Mouse (Mus musculus): ENCODE measurements around the gene Tspan14.

Tspan14 gene

GRCm38 (mm10) chr14:40966392-40966861, at the start of gene Tspan14:
TSS of gene Tspan14 (minus strand) at chr14:40966807.
- DNase-seq: peak; percentile 60

- no peak for DNase-seq
Observed at GRCm38 (mm10) chr14:41014701-41015240, 48.2 kb upstream of the Tspan14 start.

- DNase-seq: peak; percentile 89
Observed at GRCm38 (mm10) chr14:41013630-41014613, 47.3 kb upstream of the Tspan14 start, which contains the start of gene Fam213a. TSS of gene Fam213a (minus strand) at chr14:41013788.

- no peak for DNase-seq
Observed at GRCm38 (mm10) chr14:41013143-41013542, 46.5 kb upstream of the Tspan14 start.

GRCm38 (mm10) chr14:41011916-41012315, 45.3 kb upstream of the Tspan14 start:
- DNase-seq: no peak

GRCm38 (mm10) chr14:41008138-41008537, 41.5 kb upstream of the Tspan14 start:
- DNase-seq: peak; percentile 16

GRCm38 (mm10) chr14:41007641-41008040, 41.0 kb upstream of the Tspan14 start:
- no peak for DNase-seq

GRCm38 (mm10) chr14:41006899-41007298, 40.3 kb upstream of the Tspan14 start:
- DNase-seq: no peak

- no peak for DNase-seq
Observed at GRCm38 (mm10) chr14:41006263-41006662, 39.7 kb upstream of the Tspan14 start.

- DNase-seq: no peak
Observed at GRCm38 (mm10) chr14:41005716-41006115, 39.1 kb upstream of the Tspan14 start.

GRCm38 (mm10) chr14:41004201-41005141, 37.9 kb upstream of the Tspan14 start:
- peak; percentile 39 for DNase-seq

- DNase-seq: no peak
Observed at GRCm38 (mm10) chr14:41001576-41001975, 35.0 kb upstream of the Tspan14 start.

GRCm38 (mm10) chr14:41000801-41001200, 34.2 kb upstream of the Tspan14 start:
- no peak for DNase-seq

- DNase-seq: no peak
Observed at GRCm38 (mm10) chr14:40999904-41000645, 33.5 kb upstream of the Tspan14 start.

- DNase-seq: no peak
Observed at GRCm38 (mm10) chr14:40996171-40996570, 29.6 kb upstream of the Tspan14 start.

- DNase-seq: no peak
Observed at GRCm38 (mm10) chr14:40992464-40992863, 25.9 kb upstream of the Tspan14 start.

GRCm38 (mm10) chr14:40988780-40989179, 22.2 kb upstream of the Tspan14 start:
- DNase-seq: no peak

GRCm38 (mm10) chr14:40987184-40987583, 20.6 kb upstream of the Tspan14 start:
- no peak for DNase-seq

GRCm38 (mm10) chr14:40985635-40986034, 19.0 kb upstream of the Tspan14 start:
- no peak for DNase-seq

- no peak for DNase-seq
Observed at GRCm38 (mm10) chr14:40979723-40980122, 13.1 kb upstream of the Tspan14 start.

- no peak for DNase-seq
Observed at GRCm38 (mm10) chr14:40979002-40979401, 12.4 kb upstream of the Tspan14 start.

- DNase-seq: peak; percentile 71
Observed at GRCm38 (mm10) chr14:40975127-40975721, 8.6 kb upstream of the Tspan14 start.
